Mouse (Mus musculus) urinary bladder, postnatal 10 days (tissue): Measurements from ENCODE around the gene Ovol3.
"Not testable (repeated sequence)": the region's sequence is repeated elsewhere in the genome, so short reads cannot be mapped to it uniquely, and the experiment has no call there.

Experiments used
- DNase-seq: peaks from one replicate; pipeline ENCODE4 v3.0.0; 2022; ENCODE audit warnings: low spot score

The Ovol3 gene

GRCm38 (mm10) chr7:30224206-30224605 lies 11.3 kb downstream of the Ovol3 start:
- no peak for DNase-seq

- no peak for DNase-seq
These were observed 13.3 kb downstream of the Ovol3 start for GRCm38 (mm10) chr7:30222205-30222604.

GRCm38 (mm10) chr7:30221433-30221832 lies 14.1 kb downstream of the Ovol3 start:
- DNase-seq, result no peak

- DNase-seq, result no peak
These were observed 15.5 kb downstream of the Ovol3 start for GRCm38 (mm10) chr7:30220008-30220356.

- DNase-seq, result no peak
These were observed 16.1 kb downstream of the Ovol3 start for GRCm38 (mm10) chr7:30219293-30220007.

- no peak for DNase-seq
These were observed 18.2 kb downstream of the Ovol3 start for GRCm38 (mm10) chr7:30217277-30217676.

- no peak for DNase-seq
These were observed 18.8 kb downstream of the Ovol3 start for GRCm38 (mm10) chr7:30216723-30217151.

GRCm38 (mm10) chr7:30215875-30216274 lies 19.6 kb downstream of the Ovol3 start:
- no peak for DNase-seq

- DNase-seq, result no peak
These were observed 21.6 kb downstream of the Ovol3 start for GRCm38 (mm10) chr7:30213881-30214280.

- no peak for DNase-seq
These were observed 24.5 kb downstream of the Ovol3 start for GRCm38 (mm10) chr7:30211025-30211424.

GRCm38 (mm10) chr7:30206364-30206763 lies 29.2 kb downstream of the Ovol3 start:
- not testable (repeated sequence) for DNase-seq

GRCm38 (mm10) chr7:30205383-30205782 lies 30.1 kb downstream of the Ovol3 start:
- DNase-seq, result no peak

GRCm38 (mm10) chr7:30204380-30204779 lies 31.1 kb downstream of the Ovol3 start:
- no peak for DNase-seq

GRCm38 (mm10) chr7:30202895-30203690 lies 32.4 kb downstream of the Ovol3 start:
- DNase-seq, result no peak

- not testable (repeated sequence) for DNase-seq
These were observed 34.9 kb downstream of the Ovol3 start for GRCm38 (mm10) chr7:30200661-30201060.

GRCm38 (mm10) chr7:30200200-30200599 lies 35.3 kb downstream of the Ovol3 start:
- DNase-seq, result no peak

GRCm38 (mm10) chr7:30199498-30200139 lies 35.9 kb downstream of the Ovol3 start:
- DNase-seq, result no peak

- DNase-seq, result no peak
These were observed 37.0 kb downstream of the Ovol3 start, which contains the start of gene Capns1 for GRCm38 (mm10) chr7:30198481-30198971. Capns1 (minus strand) TSS chr7:30198811.

- DNase-seq, result no peak
These were observed 37.9 kb downstream of the Ovol3 start for GRCm38 (mm10) chr7:30197592-30198129.

GRCm38 (mm10) chr7:30196171-30196570 lies 39.4 kb downstream of the Ovol3 start:
- DNase-seq, result no peak

GRCm38 (mm10) chr7:30195461-30195860 lies 40.1 kb downstream of the Ovol3 start:
- no peak for DNase-seq

- DNase-seq, result peak; percentile 82
These were observed 40.6 kb downstream of the Ovol3 start for GRCm38 (mm10) chr7:30194884-30195283.
